Mouse (Mus musculus): ENCODE measurements around the gene Ubn2.
"Not testable (repeated sequence)": the region's sequence is repeated elsewhere in the genome, so short reads cannot be mapped to it uniquely, and the experiment has no call there.

Gene Ubn2

GRCm38 (mm10) chr6:38534640-38535365 is 101.1 kb downstream of the Ubn2 start:
- DNase-seq (ENCODE audit: low spot score): peak; percentile 93

GRCm38 (mm10) chr6:38535366-38535690 is 101.6 kb downstream of the Ubn2 start:
- DNase-seq (ENCODE audit: low spot score): no peak

GRCm38 (mm10) chr6:38535788-38536187 is 102.0 kb downstream of the Ubn2 start:
- no peak for DNase-seq (ENCODE audit: low spot score)

GRCm38 (mm10) chr6:38544141-38544540 is 110.4 kb downstream of the Ubn2 start:
- DNase-seq (ENCODE audit: low spot score): not testable (repeated sequence)

- not testable (repeated sequence) for DNase-seq (ENCODE audit: low spot score)
Observed at GRCm38 (mm10) chr6:38547005-38547404, 113.3 kb downstream of the Ubn2 start.

GRCm38 (mm10) chr6:38547707-38548106 is 114.0 kb downstream of the Ubn2 start:
- no peak for DNase-seq (ENCODE audit: low spot score)

GRCm38 (mm10) chr6:38548595-38548994 is 114.8 kb downstream of the Ubn2 start:
- DNase-seq (ENCODE audit: low spot score): not testable (repeated sequence)

- not testable (repeated sequence) for DNase-seq (ENCODE audit: low spot score)
Observed at GRCm38 (mm10) chr6:38549840-38550239, 116.1 kb downstream of the Ubn2 start.

- DNase-seq (ENCODE audit: low spot score): peak; percentile 68
Observed at GRCm38 (mm10) chr6:38550250-38551061, 116.7 kb downstream of the Ubn2 start.

- DNase-seq (ENCODE audit: low spot score): peak; percentile 96
Observed at GRCm38 (mm10) chr6:38551062-38551988, 117.6 kb downstream of the Ubn2 start, which contains the start of gene Luc7l2. Luc7l2 (plus strand) TSS chr6:38551334.

- DNase-seq (ENCODE audit: low spot score): peak; percentile 97
Observed at GRCm38 (mm10) chr6:38551989-38552635, 118.4 kb downstream of the Ubn2 start.

- no peak for DNase-seq (ENCODE audit: low spot score)
Observed at GRCm38 (mm10) chr6:38552636-38553000, 118.9 kb downstream of the Ubn2 start.

All from layer of hippocampus, adult 11-12 months (tissue).